Mouse (Mus musculus) spleen, postnatal 4 days (tissue): ENCODE measurements around the gene Rxra.

ENCODE experiments used
- DNase-seq, 2 experiments: peaks; one replicate each; pipeline ENCODE4 v3.0.0; 2022; ENCODE audit warnings: low spot score in 2 of 2

Gene Rxra

GRCm38 (mm10) chr2:27676106-27676477 lies at the start of gene Rxra:
Rxra (plus strand) TSS chr2:27676440.
- DNase-seq, result no peak

- no peak for DNase-seq
Observed at GRCm38 (mm10) chr2:27626604-27627003, 49.6 kb upstream of the Rxra start.

GRCm38 (mm10) chr2:27630601-27631285 lies 45.5 kb upstream of the Rxra start:
- no peak for DNase-seq

- DNase-seq, result no peak
Observed at GRCm38 (mm10) chr2:27633471-27633870, 42.8 kb upstream of the Rxra start.

GRCm38 (mm10) chr2:27634018-27634417 lies 42.2 kb upstream of the Rxra start:
- DNase-seq, result no peak

GRCm38 (mm10) chr2:27635147-27635738 lies 41.0 kb upstream of the Rxra start:
- DNase-seq, result no peak

GRCm38 (mm10) chr2:27636796-27637195 lies 39.4 kb upstream of the Rxra start:
- no peak for DNase-seq

- no peak for DNase-seq
Observed at GRCm38 (mm10) chr2:27637281-27637896, 38.9 kb upstream of the Rxra start.

GRCm38 (mm10) chr2:27639631-27640334 lies 36.5 kb upstream of the Rxra start:
- no peak for DNase-seq

GRCm38 (mm10) chr2:27640900-27641479 lies 35.2 kb upstream of the Rxra start:
- no peak for DNase-seq

- no peak for DNase-seq
Observed at GRCm38 (mm10) chr2:27644547-27645120, 31.6 kb upstream of the Rxra start.

- no peak for DNase-seq
Observed at GRCm38 (mm10) chr2:27645471-27645870, 30.8 kb upstream of the Rxra start.

- no peak for DNase-seq
Observed at GRCm38 (mm10) chr2:27649862-27650661, 26.2 kb upstream of the Rxra start.

- DNase-seq, result no peak
Observed at GRCm38 (mm10) chr2:27650991-27651390, 25.2 kb upstream of the Rxra start.

GRCm38 (mm10) chr2:27653496-27654030 lies 22.7 kb upstream of the Rxra start:
- no peak for DNase-seq

- DNase-seq, result no peak
Observed at GRCm38 (mm10) chr2:27654321-27655232, 21.7 kb upstream of the Rxra start.

GRCm38 (mm10) chr2:27656576-27656975 lies 19.7 kb upstream of the Rxra start:
- no peak for DNase-seq

GRCm38 (mm10) chr2:27665284-27665683 lies 11.0 kb upstream of the Rxra start:
- no peak for DNase-seq

- no peak for DNase-seq
Observed at GRCm38 (mm10) chr2:27666719-27667118, 9.5 kb upstream of the Rxra start.

- DNase-seq, result no peak
Observed at GRCm38 (mm10) chr2:27667677-27668076, 8.6 kb upstream of the Rxra start.
